Mouse (Mus musculus) limb, embryonic 14.5 days (tissue): Measurements from ENCODE around the gene Ier3. TPM values are rescaled to one million over a fixed set of nuclear protein-coding genes. Genes with fewer than 3 reads are reported as not detected.

Experiments
- ATAC-seq: fragments of 200-750 bp; cut with Nextera tagmentation; 2 replicates; pipeline ENCODE4 v1.8.0; 2017; ENCODE audit warnings: low read depth, moderate number of reproducible peaks, moderate TSS enrichment; ENCODE audit not compliant: low FRiP score
- DNase-seq: peaks from one replicate; pipeline ENCODE4 v3.0.0-alpha.2; 2015; ENCODE audit warnings: low spot score
- H3K27ac ChIP-seq: fragments of 300-500 bp; sonication (generic); replicated peaks from 2 replicates; pipeline ENCODE4 v1.5.1; 2014; ENCODE audit warnings: low read depth, mild to moderate bottlenecking, low read length, moderate library complexity, mixed read lengths
- H3K27me3 ChIP-seq: fragments of 300-500 bp; sonication (generic); 2 replicates; pipeline ENCODE4 v1.6.1; 2014; ENCODE audit warnings: low read length, mixed read lengths; ENCODE audit not compliant: control insufficient read depth, insufficient read depth
- H3K36me3 ChIP-seq: fragments of 300-500 bp; sonication (generic); 2 replicates; pipeline ENCODE4 v1.6.1; 2014; ENCODE audit warnings: mild to moderate bottlenecking, low read length, moderate library complexity, mixed read lengths; ENCODE audit not compliant: control insufficient read depth, insufficient read depth
- H3K4me1 ChIP-seq: fragments of 300-500 bp; sonication (generic); 2 replicates; pipeline ENCODE4 v1.6.1; 2014; ENCODE audit warnings: antibody characterized with exemption, low read length, mixed read lengths; ENCODE audit not compliant: control insufficient read depth, insufficient read depth
- H3K4me2 ChIP-seq: fragments of 300-500 bp; sonication (generic); replicated peaks from 2 replicates; pipeline ENCODE4 v1.6.1; 2014; ENCODE audit warnings: low read depth, mild to moderate bottlenecking, low read length, moderate library complexity; ENCODE audit not compliant: severe bottlenecking
- H3K4me3 ChIP-seq: fragments of 300-500 bp; sonication (generic); replicated peaks from 2 replicates; pipeline ENCODE4 v1.5.1; 2014; ENCODE audit warnings: low read length
- H3K9ac ChIP-seq: fragments of 300-500 bp; sonication (generic); 2 replicates; pipeline ENCODE4 v1.6.1; 2014; ENCODE audit warnings: mild to moderate bottlenecking, low read depth, low read length, moderate library complexity; ENCODE audit not compliant: severe bottlenecking
- H3K9me3 ChIP-seq: fragments of 300-500 bp; sonication (generic); 2 replicates; pipeline ENCODE4 v1.6.1; 2016; ENCODE audit warnings: low read length; ENCODE audit not compliant: control insufficient read depth
- POLR2A ChIP-seq: fragments of 200-500 bp; IDR thresholded peaks from 2 replicates; pipeline ENCODE4 v1.8.0; 2012; ENCODE audit warnings: inconsistent platforms, mild to moderate bottlenecking, moderate library complexity, borderline replicate concordance; ENCODE audit not compliant: insufficient read depth, insufficient read length; ENCODE audit errors: extremely low read depth
- WGBS: fragments of 180-500 bp; shearing (Covaris S2); extraction: QIAGEN DNeasy Blood & Tissue Kit; methylation state at CpG from one replicate; pipeline ENCODE4 v1.1.7; 2014; 5-methylcytosine and 5-hydroxymethylcytosine counted together
- polyA plus RNA-seq, 2 experiments: library from polyadenylated mRNA; depleted of rRNA in 1 of 2; stranded (reverse) in 1 of 2; unstranded in 1 of 2; fragments of >200 nt; fragmentation: Nextera tagmentation in 1 of 2; extraction: Ambion mirVana in 1 of 2; gene quantifications; 2 replicates each; pipeline versions ENCODE4 v1.2.1 to v1.2.3; 2012 to 2014

Ier3 gene
- 10.8 and 12.2 TPM in 2 replicates for polyA plus RNA-seq (2012; rRNA removed)
- 8.8 and 8.9 TPM in 2 replicates for polyA plus RNA-seq (2014; fragmentation: Nextera tagmentation; extraction: Ambion mirVana)

DNA sequence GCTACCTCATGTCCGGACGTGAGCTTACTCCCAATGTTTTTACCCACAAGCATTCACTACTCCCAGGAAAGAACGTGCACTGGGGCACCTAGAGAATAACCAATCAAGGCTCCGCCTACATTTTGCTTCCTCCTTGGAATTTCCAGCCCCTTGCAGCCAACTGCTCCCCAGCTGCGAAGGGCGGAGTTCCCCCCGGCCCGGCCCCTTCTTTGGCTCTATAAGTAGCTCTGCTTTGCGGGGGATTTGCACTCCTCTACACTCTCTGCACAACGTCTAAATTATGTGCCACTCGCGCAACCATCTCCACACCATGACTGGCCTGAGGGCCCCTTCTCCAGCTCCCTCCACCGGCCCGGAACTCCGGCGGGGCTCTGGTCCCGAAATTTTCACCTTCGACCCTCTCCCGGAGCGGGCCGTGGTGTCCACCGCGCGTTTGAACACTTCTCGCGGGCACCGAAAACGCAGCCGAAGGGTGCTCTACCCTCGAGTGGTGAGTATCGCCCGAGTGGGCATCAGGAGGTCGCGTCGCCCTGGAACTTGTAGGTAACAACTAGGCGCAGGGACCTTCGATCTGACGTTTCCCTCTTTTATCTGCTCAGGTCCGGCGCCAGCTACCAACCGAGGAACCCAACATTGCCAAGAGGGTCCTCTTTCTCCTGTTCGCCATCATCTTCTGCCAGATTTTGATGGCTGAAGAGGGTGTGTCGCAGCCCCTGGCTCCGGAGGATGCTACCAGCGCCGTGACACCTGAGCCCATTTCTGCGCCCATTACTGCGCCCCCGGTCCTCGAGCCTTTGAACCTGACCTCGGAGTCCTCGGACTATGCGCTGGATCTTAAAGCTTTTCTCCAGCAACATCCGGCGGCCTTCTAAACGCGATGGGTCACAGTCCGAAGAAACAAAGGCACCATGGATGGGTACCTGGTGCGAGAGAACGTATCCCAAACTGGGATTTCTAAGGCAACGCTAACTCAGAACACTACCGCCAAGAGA, at the start of gene Ier3:
Gene Ier3 (plus strand): TSS at position 246 of the 992 bp plus-strand sequence.
- TF ChIP-seq POLR2A = peak; percentile 90; the same call in 1 of the 2 replicates
- peaks cover 18% of the 10 kb centered on the region; the same call in 1 of the 2 replicates for H3K4me1 ChIP-seq
- peak within 1 kb of the TSS; percentile 97 for H3K4me2 ChIP-seq
- H3K9ac ChIP-seq = peak within 1 kb of the TSS; percentile 69
- peak within 1 kb of the TSS; percentile 58 for H3K27ac ChIP-seq
- peak; percentile 67 for ATAC-seq
- WGBS = 1% methylated on average over 62 of the region's 62 CpGs
- H3K27me3 ChIP-seq = no peaks in the 10 kb centered on the region
- H3K36me3 ChIP-seq = peaks cover 11% of the 10 kb centered on the region
- no peaks in the 10 kb centered on the region for H3K9me3 ChIP-seq
- H3K4me3 ChIP-seq = peak within 1 kb of the TSS; percentile 65
- peak; percentile 92 for DNase-seq

DNA sequence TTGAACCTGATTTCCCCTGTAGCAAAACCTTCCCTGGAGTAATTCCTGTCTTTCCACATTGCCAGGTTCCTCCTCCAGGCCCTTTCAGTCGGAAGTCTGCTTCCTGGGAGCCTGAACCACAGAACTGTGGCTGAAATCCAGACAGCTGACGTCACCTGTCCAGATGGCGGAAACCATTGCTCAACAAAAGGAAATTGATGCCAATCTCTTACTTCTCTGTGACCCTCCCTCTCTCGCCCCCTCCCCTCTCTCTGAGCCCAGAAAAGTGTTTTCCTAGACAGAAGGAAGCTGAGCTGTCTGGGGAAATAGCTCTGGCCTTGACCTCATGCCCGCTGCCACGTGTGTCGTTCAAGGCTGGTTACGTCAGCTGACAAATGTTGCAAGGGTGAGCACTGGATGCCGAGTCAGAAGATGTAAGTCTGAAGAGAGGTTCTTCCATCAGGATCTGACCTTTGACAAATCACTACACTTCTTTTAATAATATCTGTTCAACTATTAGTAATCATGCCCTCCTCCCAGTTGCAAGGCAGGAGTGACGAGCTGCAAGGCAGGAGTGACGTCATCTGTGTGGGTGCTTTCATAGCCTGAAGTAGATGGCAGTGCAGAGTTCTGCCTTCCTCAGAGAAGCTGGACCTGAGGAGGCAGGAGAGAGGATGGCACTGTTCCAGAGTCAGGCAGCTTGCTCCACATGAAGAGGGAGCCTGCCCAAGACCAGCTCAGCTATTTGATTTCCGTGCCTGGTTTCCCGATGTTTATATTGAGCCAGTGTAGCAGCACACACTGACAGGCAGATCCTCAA, 44.5 kb upstream of the Ier3 start:
- no peaks in the 10 kb centered on the region for H3K9me3 ChIP-seq
- ATAC-seq = peak; percentile 68
- H3K4me3 ChIP-seq = no peak overlapping the region
- H3K27me3 ChIP-seq = no peaks in the 10 kb centered on the region
- H3K4me1 ChIP-seq = peaks cover 9% of the 10 kb centered on the region; the same call in 1 of the 2 replicates
- 46% methylated on average over 13 of the region's 13 CpGs for WGBS
- no peak for TF ChIP-seq POLR2A
- H3K36me3 ChIP-seq = no peaks in the 10 kb centered on the region
- H3K27ac ChIP-seq = peak overlapping the region; percentile 49
- H3K4me2 ChIP-seq = no peak overlapping the region
- no peak overlapping the region for H3K9ac ChIP-seq
- DNase-seq = peak; percentile 73

DNA sequence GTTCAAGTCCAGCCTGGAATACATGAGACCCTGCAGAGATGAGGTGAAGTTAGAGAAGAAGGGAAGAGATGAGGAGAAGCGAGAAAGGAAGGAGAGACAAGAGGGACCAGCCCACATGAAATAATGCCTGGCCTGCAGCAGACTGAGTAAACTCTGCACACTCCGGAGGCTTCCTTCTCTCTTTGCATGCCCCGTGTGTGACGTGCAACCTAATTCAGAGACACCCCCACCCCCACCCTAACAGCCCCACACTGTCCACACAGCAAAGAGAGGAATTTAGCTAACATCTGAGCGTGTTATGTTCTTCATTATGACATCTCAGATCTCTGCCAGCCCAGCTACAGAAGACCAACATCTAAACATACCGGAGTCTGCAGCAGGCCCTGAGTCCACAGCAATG, 42.5 kb upstream of the Ier3 start:
- H3K9ac ChIP-seq = no peak overlapping the region
- no peak overlapping the region for H3K4me2 ChIP-seq
- H3K9me3 ChIP-seq = no peaks in the 10 kb centered on the region
- TF ChIP-seq POLR2A = no peak
- peaks cover 9% of the 10 kb centered on the region; the same call in 1 of the 2 replicates for H3K4me1 ChIP-seq
- H3K27me3 ChIP-seq = no peaks in the 10 kb centered on the region
- H3K27ac ChIP-seq = no peak overlapping the region
- H3K36me3 ChIP-seq = no peaks in the 10 kb centered on the region
- DNase-seq = no peak
- H3K4me3 ChIP-seq = no peak overlapping the region
- ATAC-seq = no peak
- WGBS = 73% methylated on average over 6 of the region's 6 CpGs

DNA sequence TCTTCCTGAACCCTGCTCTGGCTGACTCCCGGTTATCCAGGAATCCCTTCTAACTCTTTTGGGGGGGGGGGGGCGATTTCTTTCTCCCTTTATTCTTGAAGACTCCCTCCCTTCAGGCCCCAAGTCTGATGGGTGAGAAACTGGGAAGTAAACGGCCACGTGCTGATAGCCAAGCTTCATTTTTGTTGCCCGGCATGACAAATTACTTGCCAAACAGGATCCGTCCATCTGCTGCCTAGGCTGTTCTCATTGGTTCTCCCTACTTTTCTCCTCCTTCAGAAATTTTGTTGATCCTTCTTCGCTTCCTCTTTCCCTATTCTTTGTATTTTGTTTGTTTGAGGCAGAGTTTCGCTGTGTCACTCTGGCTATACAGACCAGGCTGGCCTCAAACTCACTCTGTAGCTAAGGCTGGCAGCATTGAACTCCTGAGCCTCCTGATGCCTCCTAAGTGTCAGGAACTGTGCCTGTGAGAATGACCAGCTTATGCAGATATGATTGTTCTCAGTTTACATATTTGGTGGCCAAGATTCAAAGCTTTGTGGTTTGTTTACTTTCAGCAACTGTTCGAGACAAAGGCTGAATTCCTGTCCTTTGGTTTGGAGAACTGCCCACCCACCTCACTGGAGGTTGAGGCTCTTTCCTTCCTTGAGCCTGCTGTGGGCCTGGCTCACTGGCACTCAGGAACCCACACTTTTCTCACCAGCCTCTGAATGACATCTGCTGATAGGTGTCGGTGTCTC, 41.8 kb upstream of the Ier3 start:
- no peak overlapping the region for H3K4me2 ChIP-seq
- 72% methylated on average over 10 of the region's 10 CpGs for WGBS
- DNase-seq = no peak

DNA sequence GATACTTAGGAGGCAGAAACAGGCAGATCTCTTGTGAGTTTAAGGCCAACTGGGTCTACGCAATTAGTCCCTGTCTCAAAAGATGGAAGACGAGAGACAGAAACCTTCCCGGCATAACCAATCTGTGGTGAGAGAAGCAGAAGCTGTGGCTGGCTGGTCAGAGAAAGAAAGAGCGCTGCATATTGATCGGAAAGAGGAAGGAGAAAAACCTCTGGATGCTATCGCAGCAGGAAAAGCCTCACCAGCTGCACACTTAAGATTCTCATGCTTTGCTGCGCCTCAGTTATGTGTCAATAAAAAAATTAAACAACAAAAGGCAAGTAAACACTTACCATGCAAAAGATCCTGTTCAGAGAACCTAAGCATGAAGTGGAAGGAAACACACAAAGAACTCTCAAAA, 41.1 kb upstream of the Ier3 start:
- H3K27ac ChIP-seq = no peak overlapping the region
- ATAC-seq = no peak
- WGBS = 90% methylated on average over 7 of the region's 7 CpGs
- TF ChIP-seq POLR2A = no peak
- no peaks in the 10 kb centered on the region for H3K9me3 ChIP-seq
- H3K9ac ChIP-seq = no peak overlapping the region
- H3K36me3 ChIP-seq = no peaks in the 10 kb centered on the region
- no peaks in the 10 kb centered on the region for H3K27me3 ChIP-seq
- peaks cover 9% of the 10 kb centered on the region; the same call in 1 of the 2 replicates for H3K4me1 ChIP-seq
- no peak overlapping the region for H3K4me3 ChIP-seq
- no peak for DNase-seq
- no peak overlapping the region for H3K4me2 ChIP-seq

More for the DNA sequence above, 41.8 kb upstream of the Ier3 start:
- no peak overlapping the region for H3K9ac ChIP-seq
- H3K27ac ChIP-seq = no peak overlapping the region
- H3K4me3 ChIP-seq = no peak overlapping the region
- no peaks in the 10 kb centered on the region for H3K9me3 ChIP-seq
- peaks cover 9% of the 10 kb centered on the region; the same call in 1 of the 2 replicates for H3K4me1 ChIP-seq
- H3K27me3 ChIP-seq = no peaks in the 10 kb centered on the region
- no peaks in the 10 kb centered on the region for H3K36me3 ChIP-seq
- TF ChIP-seq POLR2A = no peak
- ATAC-seq = no peak
